Mouse (Mus musculus): ENCODE data around the gene Abcg8. TPM values are rescaled to one million over a fixed set of nuclear protein-coding genes. Genes with fewer than 3 reads are reported as not detected.

The Abcg8 gene
- total RNA-seq, 2 experiments from 2014 or later: not detected

DNA sequence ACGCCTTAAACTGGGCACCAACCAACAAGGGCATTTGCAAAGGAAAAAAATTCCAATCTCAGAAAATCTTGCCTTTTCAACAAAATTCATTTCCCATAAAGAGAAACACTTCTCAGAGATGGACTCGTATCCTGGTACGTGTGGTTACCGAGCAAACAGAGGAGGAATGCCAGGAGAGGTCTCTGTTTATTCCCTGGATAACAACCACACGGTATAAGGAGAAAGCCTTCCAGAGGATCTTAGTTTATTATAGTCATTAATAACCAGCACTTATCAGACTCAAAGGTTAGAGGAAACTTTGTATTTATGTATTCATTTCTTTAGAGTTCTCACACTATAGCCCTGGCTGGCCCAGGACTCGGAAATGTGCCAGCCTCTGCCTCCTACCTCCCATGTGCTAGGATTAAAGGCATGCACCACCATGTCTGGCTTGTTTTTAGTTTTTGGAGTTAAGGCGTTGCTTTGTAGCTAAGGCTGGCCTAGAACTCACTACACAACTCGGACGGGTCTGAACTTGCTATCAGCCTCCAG is 72.1 kb downstream of the Abcg8 start:
- no peak for ATAC-seq (replicated peaks; ENCODE audit: low FRiP score, poor library complexity, severe bottlenecking)

DNA sequence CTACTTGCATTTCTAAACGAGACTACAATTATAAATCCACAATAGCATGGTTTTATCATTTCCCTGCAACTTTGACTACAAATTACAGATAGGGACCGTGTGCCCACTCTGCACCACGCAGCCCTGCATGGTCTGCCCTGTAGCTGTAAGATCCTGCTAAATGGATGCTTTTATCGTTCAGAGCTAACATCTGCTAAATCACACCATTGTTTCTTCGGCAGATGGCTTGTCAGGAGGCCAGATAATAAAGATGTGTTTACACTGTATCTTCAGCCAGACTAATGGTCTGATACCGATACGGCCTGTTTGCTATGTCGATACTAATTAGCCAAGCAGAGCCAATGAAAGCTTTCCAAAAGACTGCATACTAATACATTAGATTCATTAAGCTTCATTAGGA is 73.2 kb downstream of the Abcg8 start:
- ATAC-seq (replicated peaks; ENCODE audit: low FRiP score, poor library complexity, severe bottlenecking): no peak

Other genes with a start within 250 kb of the Abcg8 start
- 10.9 and 13.0 TPM in 2 replicates for gene Thada, start 210.1 kb upstream of the Abcg8 start, total RNA-seq (2015; ENCODE audit: low replicate concordance)
- gene Thada, start 210.1 kb upstream of the Abcg8 start, total RNA-seq (2017; ENCODE audit: low replicate concordance): 7.5 and 16.0 TPM in 2 replicates
- not detected in 2 replicates for gene Plekhh2, start 164.4 kb upstream of the Abcg8 start, total RNA-seq (2015; ENCODE audit: low replicate concordance)
- gene Plekhh2, start 164.4 kb upstream of the Abcg8 start, total RNA-seq (2017; ENCODE audit: low replicate concordance): not detected in 2 replicates
- gene Dync2li1, start 49.8 kb upstream of the Abcg8 start, total RNA-seq (2015; ENCODE audit: low replicate concordance): not detected in 2 replicates
- not detected in 2 replicates for gene Dync2li1, start 49.8 kb upstream of the Abcg8 start, total RNA-seq (2017; ENCODE audit: low replicate concordance)
- not detected in 2 replicates for gene Abcg5, start 6.7 kb downstream of the Abcg8 start, total RNA-seq (2015; ENCODE audit: low replicate concordance)
- not detected in 2 replicates for gene Abcg5, start 6.7 kb downstream of the Abcg8 start, total RNA-seq (2017; ENCODE audit: low replicate concordance)
- gene Lrpprc, start 114.5 kb downstream of the Abcg8 start, total RNA-seq (2015; ENCODE audit: low replicate concordance): 20.5 and 30.3 TPM in 2 replicates
- gene Lrpprc, start 114.5 kb downstream of the Abcg8 start, total RNA-seq (2017; ENCODE audit: low replicate concordance): 31.0 and 58.3 TPM in 2 replicates